Mouse (Mus musculus) erythroblast, embryonic 14.5 days (primary cell): Measurements from ENCODE around the gene Eif4g3.

Source experiments
- GATA1 ChIP-seq: IDR thresholded peaks from 2 replicates; pipeline ENCODE4 v1.6.1; 2012; ENCODE audit warnings: low read length, inconsistent platforms, mixed read lengths
- TAL1 ChIP-seq: IDR thresholded peaks from 3 replicates; pipeline ENCODE4 v1.6.1; 2012; ENCODE audit warnings: low read length, inconsistent platforms, mixed read lengths

DNA sequence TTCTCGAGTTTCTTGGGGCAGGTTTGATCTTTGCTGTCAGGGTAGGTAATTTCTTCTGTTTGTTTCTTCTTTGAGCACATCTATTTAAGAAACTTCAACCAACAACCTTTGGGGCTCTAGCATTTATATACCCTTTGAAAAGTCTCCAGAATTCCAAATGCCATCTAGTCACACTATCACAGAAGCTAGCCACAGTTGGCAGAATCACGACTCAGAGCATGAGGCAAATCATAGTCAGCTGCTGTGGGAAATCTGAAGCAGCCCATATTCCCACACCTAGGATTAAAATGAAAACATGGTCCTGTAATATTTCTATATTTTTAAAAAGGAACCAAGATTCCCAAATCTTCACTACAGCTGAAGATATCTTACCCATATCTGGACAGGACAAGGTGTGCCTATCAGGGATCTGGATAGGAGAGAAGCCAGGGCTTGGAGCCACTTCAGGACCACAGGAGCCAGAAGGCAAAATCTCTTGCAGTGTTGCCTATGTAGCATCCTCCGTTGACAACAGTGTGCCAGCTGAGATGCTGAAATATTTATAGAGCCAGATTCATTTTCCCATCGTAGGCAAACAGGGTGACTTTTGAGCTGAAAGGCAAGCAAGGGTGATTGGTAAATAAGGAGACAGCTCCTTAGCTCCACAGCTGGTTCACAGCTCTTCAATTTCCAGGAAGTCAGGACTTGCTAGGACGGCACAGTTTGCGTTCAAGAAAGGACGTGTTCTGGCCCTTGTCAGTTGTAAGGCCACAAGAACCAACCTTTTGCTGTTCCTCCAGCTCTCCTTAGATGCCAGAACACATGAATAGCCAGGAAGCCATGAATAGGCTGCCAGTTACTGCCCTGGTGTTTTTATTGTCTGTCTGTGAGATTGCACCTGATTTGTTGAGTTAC, 70.8 kb downstream of the Eif4g3 start:
- no peak for TF ChIP-seq TAL1
- TF ChIP-seq GATA1, result no peak
